Mouse (Mus musculus): ENCODE data around the gene Misp.

Misp gene

GRCm38 (mm10) chr10:79820782-79821181, at the start of gene Misp:
TSS of gene Misp (plus strand) at chr10:79820989.
- no peak for DNase-seq (ENCODE audit: low spot score in 2 of 2)

- no peak for DNase-seq (ENCODE audit: low spot score in 2 of 2)
Observed at GRCm38 (mm10) chr10:79772320-79772719, 48.5 kb upstream of the Misp start.

DNA sequence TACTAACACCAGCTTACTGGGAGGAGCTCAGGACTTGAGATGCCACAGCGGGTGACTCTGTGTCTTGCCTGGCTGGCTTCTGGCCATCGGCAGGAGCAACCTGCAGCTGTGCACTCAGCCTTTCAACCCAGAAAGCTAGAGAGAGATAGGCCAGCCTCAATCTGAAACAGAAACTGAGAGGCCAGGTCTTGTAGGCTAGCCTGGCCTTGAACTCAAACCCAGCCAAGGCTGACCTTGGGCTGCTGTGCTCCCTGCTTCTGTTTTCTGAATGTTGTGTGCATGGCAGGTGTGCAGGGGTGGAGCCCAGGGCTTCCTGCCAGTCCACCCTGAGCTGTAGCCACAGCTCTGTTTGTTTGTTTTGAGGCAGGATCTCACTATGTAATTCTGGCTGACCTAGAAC, 47.6 kb upstream of the Misp start:
- DNase-seq (ENCODE audit: low spot score in 2 of 2): no peak

- no peak for DNase-seq (ENCODE audit: low spot score in 2 of 2)
Observed at GRCm38 (mm10) chr10:79774486-79775279, 46.1 kb upstream of the Misp start.

GRCm38 (mm10) chr10:79777103-79777531, 43.7 kb upstream of the Misp start, which contains the start of gene Fstl3:
TSS of gene Fstl3 (plus strand) at chr10:79777272.
- DNase-seq (ENCODE audit: low spot score in 2 of 2): no peak

- DNase-seq (ENCODE audit: low spot score in 2 of 2): no peak
Observed at GRCm38 (mm10) chr10:79778006-79778405, 42.8 kb upstream of the Misp start.

DNA sequence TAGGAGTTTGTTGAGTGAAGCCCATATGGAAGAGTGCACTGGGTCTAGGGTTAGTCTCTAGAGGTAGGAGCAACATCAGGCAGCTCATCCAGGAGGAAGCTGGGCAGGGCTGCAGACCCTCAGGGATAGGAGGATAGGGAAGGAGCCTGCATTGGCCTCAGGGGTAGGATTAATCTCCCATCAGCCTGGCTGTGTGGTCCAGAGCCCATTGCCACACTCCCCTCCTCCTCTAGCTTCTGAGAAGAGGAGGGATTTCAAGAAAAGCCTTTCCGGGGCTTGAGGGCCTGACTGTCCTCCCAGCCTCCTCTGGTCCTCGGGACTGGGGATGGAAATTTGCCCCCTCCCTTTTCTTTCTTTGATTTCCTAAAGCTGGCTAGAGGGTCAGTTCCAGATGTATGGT, 41.6 kb upstream of the Misp start:
- no peak for DNase-seq (ENCODE audit: low spot score in 2 of 2)

DNA sequence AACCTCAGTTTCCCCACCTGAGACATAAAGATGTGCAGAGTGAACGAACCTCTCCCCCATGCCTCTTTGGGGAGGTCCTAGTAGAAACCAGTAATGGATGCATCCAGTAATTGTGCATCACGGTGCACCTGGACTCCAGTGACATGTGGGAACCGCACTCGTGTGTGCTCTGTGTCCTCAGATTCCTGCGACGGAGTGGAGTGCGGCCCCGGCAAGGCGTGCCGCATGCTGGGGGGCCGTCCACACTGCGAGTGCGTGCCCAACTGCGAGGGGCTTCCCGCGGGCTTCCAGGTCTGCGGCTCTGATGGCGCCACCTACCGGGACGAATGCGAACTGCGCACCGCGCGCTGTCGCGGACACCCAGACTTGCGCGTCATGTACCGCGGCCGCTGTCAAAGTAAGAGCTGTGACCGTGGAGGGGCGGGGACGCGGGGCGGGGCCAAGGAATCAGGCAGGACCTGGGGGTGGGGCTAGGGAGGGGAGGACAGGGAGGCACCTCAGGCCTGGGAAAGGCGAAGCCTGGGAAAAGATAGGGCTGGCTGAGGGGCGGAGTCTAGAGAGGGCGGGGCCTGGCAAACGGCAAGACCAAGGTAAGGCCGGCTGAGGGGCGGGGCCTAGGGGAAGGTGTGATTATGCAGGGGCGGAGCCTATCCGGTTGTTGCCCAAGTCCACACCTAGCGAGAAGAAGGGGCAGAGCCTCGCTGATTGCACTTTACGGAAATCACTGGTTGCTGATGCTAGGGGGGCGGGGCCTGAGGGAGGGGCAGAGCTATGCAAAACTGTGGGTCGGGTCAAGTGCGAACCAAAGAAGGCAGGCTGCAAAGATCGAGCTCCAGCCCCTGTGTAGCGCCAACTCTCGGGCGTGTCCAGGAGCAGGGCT, 40.8 kb upstream of the Misp start:
- DNase-seq (ENCODE audit: low spot score in 2 of 2): peak; percentile 92 to 95

GRCm38 (mm10) chr10:79780664-79781015, 40.1 kb upstream of the Misp start:
- no peak for DNase-seq (ENCODE audit: low spot score in 2 of 2)

- no peak for DNase-seq (ENCODE audit: low spot score in 2 of 2)
Observed at GRCm38 (mm10) chr10:79781139-79781538, 39.6 kb upstream of the Misp start.

- DNase-seq (ENCODE audit: low spot score in 2 of 2): no peak
Observed at GRCm38 (mm10) chr10:79781956-79782355, 38.8 kb upstream of the Misp start.

GRCm38 (mm10) chr10:79783050-79783449, 37.7 kb upstream of the Misp start:
- no peak for DNase-seq (ENCODE audit: low spot score in 2 of 2)

DNA sequence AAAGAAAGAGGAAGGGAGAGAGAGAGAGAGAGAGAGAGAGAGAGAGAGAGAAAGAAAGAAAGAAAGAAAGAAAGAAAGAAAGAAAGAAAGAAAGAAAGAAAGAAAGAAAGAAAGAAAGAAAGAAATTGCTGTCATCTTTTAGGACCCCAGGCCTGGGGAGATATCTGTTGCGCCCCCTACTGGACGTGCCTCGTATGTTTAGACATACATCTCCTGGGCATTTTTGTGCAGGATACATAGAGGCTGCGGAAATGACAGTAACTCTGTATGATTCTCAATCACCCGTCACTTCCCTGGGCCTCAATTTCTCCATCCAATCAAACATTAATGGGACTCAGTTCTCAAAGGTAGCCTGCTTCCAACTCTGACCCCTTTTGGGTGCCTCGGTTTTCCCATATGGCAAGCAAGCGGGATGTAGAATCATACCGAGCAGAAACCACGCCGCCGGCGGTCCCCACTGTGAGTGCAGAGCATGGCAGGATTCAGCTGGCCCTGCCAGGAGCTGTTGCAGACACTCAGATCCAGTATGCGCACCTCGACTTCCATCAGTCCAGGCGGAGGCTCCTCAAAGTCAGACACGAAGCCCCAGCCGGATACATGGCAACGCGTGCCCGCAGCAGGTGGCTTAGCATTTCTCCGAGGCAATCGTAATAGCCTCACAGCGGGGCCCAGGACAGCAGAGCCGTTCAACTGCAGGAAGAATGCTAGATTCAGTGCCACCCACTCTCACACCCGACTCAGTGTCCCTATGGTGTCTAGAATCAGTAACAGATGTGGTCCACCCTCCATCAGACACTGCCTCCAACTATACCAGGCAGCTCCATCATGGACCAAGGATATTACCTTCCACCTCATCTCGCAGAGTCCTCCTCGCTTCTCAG, 36.6 kb upstream of the Misp start:
- no peak for DNase-seq (ENCODE audit: low spot score in 2 of 2)

DNA sequence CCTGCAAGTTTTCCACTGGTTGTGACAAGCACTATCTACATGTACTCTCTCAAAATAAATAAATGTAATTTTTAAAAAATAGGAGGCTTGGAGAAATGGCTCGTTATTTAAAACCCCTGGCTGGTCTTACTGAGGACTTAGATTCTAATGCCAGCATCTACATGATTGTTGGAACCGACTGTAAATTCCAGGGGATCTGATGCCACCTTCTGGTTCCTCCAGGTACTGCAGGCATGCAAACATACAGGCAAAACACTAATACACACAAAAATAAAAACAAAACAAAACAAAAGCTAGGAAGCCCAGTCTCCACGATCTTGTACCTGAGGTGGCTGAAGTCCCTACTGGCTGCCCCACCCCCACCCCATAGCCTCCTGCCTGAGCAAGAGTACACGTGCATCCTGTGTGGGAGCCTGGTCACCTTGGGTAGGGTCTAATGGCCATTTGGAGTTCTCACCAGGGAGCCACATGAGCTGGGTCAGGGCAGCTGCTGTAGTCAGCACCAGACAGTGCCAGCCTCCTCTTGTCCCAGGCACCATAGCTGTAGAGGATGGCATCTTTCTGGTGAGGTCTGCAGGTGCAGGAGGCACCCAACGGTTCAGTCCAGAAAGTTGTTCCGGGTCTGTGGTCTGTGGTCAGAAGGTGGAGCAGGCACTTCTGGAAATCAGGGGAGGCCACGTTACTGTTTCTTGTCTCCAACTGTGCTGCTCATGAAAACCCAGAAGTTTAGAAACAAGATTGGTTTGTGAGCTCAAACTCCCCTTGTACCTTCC, 32.2 kb upstream of the Misp start:
- peak in 1 of 2 experiments; percentile 74 for DNase-seq (ENCODE audit: low spot score in 2 of 2)

DNA sequence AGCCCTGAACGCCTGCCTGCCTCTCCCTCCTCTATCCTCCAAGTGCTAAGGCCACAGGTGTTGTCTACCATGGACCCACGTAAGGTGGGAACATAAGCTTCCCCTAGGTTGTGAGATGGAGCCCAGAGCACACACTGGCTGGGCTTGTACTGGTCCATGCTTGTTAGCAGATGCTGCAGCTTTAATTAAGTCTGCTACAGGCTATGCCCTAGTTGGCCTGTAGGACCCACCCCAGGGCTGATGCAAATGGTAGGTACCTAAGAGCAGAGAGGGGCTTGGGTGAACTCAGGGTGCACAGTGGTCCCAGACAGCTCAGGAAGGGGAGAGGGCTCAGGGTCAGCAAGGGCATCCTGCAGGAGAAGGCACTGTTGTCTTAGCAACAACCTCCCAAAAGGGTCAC, 31.2 kb upstream of the Misp start:
- DNase-seq (ENCODE audit: low spot score in 2 of 2): no peak

DNA sequence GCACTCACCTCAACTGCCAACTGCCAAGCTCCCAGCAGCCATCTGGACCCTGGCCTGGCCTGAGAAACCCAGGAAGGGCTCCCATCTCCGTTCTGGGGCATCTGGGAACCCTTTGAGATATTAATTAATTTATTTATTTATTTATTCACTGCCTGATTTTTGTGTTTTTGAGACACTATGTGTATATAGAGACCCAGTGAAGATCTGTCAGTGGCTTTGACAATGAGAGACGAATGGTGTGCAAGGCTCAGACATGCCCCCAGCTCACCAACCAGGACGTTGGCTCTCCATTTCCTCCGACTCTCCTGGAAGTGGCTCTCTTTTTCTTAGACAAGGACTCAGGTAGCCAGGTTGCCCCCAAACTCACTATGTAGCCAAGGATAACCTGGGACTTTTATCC, 29.9 kb upstream of the Misp start, which contains the start of gene Prss57:
Prss57 (minus strand) TSS at position 101 of the 400 bp plus-strand sequence.
- DNase-seq (ENCODE audit: low spot score in 2 of 2): no peak

GRCm38 (mm10) chr10:79792339-79793040, 28.3 kb upstream of the Misp start:
- no peak for DNase-seq (ENCODE audit: low spot score in 2 of 2)

DNA sequence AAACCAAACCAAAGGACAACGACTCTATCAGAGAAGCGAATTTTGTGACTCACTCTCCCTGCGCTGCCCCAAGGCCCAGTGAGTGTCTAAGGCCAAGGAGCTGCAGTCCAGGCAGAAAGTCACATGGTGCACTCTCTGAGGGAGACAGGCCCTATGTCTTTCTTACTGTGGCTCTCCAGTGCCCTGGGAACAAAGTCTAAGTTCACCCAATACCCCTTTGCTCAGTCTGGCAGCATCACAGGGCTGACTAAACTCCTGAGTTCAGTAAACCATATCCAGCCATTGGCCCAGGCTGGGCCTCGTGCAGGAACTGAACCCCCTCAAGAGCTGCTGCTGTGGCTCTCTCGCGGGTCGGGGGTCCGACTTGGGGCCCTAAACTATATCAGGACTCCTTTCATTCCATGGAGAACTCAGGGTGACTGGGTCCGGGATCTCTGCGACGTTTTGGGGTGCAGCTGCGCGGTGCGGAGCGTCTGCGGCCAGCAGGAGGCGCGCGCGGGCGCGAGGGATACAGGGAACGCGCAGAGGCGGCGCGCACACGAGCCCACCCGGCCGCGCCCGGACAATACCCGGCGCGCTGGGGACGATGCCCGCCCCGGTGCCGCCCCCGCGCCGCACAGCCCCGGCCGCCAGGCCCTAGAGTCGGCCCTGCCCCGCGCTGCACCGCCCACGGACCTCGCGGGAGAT, 27.6 kb upstream of the Misp start, which contains the start of gene Palm:
Palm (plus strand) TSS at position 522 of the 687 bp plus-strand sequence.
- DNase-seq (ENCODE audit: low spot score in 2 of 2): peak; percentile 65 to 73

DNA sequence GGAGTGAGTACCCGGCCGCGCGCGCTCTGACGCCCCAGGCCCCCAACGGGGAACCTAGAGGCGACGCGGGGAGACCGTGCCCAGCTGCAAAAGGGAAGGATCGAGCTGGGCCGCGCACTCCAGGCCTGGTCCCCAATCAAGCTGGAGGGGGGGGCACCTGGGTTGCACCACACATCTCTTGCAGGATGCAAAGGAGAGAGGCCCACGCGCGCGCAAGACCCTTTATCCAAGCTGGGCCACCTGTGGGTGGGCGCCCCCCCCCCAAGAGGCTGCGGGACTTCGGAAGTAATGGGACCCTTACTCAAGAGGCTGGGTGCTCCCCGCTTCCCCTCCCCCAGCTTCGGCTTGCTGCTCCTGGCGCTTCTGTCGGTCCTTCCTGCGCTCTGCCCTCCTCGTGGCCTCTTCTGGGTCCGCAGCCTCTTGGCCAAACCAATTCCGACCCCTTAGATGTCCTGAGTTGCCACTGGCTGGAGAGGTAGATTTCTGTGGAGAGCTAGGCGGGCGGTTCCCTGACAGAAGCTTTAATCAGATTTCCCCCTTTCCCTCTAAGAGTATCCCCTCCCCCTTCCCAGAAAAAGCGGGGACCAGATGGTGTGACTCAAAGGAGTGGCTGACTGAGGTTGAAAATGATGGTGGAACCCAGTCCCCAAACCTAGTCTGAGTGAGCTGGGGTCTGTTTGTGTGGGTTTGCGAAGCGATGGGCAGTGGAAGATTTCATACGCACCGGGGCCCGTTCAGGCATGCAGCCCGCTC, 26.9 kb upstream of the Misp start:
- DNase-seq (ENCODE audit: low spot score in 2 of 2): no peak

All from frontal cortex, postnatal 14 days (tissue).